Mouse (Mus musculus): ENCODE measurements around the gene Zfp280d. TPM values are rescaled to one million over a fixed set of nuclear protein-coding genes. Genes with fewer than 3 reads are reported as not detected.

Zfp280d gene
- polyA plus RNA-seq, 1 experiment from 2014 or later = 11.6 TPM

DNA sequence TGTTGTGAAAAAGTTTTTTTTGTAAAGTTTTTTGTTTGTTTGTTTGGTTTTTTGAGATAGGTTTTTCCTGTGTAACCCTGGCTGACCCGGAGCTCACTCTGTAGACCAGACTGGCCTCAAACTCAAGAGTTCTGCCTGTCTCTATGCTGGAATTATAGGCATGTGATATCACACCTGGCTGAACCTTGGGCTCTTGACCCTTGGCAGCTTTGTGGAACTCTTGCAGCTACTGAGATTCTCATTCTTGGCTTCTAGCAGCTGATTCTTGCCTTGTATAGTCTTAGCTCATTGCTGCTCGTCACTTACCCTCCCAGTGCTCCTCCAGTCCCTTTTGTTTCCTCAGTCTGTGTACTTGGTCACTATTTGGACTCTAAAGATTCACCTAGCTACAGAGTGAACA, 13.6 kb downstream of the Zfp280d start:
- peaks cover 96% of the 10 kb centered on the region for H3K79me2 ChIP-seq (ENCODE audit: inconsistent target)
- H3K4me3 ChIP-seq (ENCODE audit: inconsistent target) = no peak overlapping the region
- no peak overlapping the region for H3K27ac ChIP-seq
- H3K36me3 ChIP-seq (ENCODE audit: inconsistent target) = no peaks in the 10 kb centered on the region
- WGBS (ENCODE audit: missing documents) = 92% methylated on average over 2 of the region's 2 CpGs

DNA sequence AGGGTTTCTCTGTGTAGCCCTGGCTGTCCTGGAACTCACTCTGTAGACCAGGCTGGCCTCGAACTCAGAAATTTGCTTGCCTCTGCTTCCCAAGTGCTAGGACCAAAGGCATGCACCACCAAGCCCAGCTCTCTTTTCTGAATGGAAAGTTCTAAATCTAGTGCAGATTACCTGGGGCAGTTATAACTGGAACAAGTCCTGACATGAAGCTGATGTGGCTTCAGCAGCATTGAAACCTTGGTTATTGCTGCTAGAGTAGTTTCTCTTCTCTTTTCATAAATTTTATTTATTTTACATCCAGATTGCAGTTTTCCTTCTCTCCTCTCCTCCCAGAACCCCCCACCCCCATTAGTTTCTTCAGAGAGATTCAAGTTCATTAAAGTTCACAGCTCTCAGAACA, 14.4 kb downstream of the Zfp280d start:
- peaks cover 96% of the 10 kb centered on the region for H3K79me2 ChIP-seq (ENCODE audit: inconsistent target)
- H3K36me3 ChIP-seq (ENCODE audit: inconsistent target) = no peaks in the 10 kb centered on the region
- no peak overlapping the region for H3K4me3 ChIP-seq (ENCODE audit: inconsistent target)
- WGBS (ENCODE audit: missing documents) = 100% methylated on average over 1 of the region's 1 CpGs
- H3K27ac ChIP-seq = no peak overlapping the region

DNA sequence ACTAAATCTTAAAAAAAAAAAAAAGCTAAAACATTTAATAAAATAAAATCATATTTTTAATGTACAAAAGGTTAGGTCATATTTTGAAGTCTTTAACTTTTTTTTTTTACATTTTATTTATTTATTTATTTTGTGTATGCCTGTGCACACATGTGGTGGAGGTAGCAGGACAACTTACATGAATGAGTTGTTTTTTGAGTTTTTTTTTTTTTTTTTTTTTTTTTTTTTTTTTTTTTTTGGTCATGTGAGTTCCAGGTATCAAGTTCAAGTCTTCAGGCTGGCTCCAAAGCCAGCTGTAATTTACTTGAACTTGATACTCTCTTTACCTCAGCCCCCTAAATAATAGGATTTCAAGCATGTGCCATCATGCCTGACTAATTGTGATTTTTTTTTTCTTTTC, 19.4 kb downstream of the Zfp280d start:
- H3K27ac ChIP-seq = no peak overlapping the region
- H3K4me3 ChIP-seq (ENCODE audit: inconsistent target) = no peak overlapping the region

GRCm38 (mm10) chr9:72309765-72310164, 35.1 kb downstream of the Zfp280d start:
- H3K79me2 ChIP-seq (ENCODE audit: inconsistent target) = no peaks in the 10 kb centered on the region
- no peak overlapping the region for H3K27ac ChIP-seq
- no peak overlapping the region for H3K4me3 ChIP-seq (ENCODE audit: inconsistent target)
- peaks cover 23% of the 10 kb centered on the region for H3K36me3 ChIP-seq (ENCODE audit: inconsistent target)
- 87% methylated on average over 2 of the region's 2 CpGs for WGBS (ENCODE audit: missing documents)

More for the DNA sequence above, 19.4 kb downstream of the Zfp280d start:
- Histone ChIP-seq H3K36me3 (ENCODE audit: inconsistent target) (no peaks in the 10 kb centered on the region), H3K79me2 (ENCODE audit: inconsistent target) (peaks cover 61% of the 10 kb centered on the region)

DNA sequence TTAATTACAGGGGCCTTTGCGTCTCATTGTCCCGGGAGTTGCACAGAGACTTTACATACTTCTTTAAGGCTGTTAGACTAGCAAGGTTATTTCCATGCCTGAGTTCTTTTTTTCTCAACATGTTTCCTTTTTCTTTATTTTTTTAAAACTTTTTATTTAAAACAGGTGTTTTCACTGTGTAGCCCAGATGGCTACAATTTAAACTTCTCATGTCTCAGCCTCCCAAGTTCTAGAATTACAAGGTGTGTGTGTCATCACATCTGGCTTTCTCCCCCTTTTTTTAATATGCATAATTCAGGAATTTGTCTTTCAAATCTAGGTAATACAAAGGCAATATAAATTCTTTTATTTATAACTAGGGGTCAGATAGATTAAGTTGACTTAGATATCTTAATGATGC, 58.6 kb downstream of the Zfp280d start:
- peaks cover 10% of the 10 kb centered on the region; the same call in 1 of the 2 replicates for H3K36me3 ChIP-seq (ENCODE audit: inconsistent target)
- H3K27ac ChIP-seq = no peak overlapping the region
- H3K79me2 ChIP-seq (ENCODE audit: inconsistent target) = no peaks in the 10 kb centered on the region
- no peak overlapping the region for H3K4me3 ChIP-seq (ENCODE audit: inconsistent target)
- WGBS (ENCODE audit: missing documents) = 97% methylated on average over 2 of the region's 2 CpGs

DNA sequence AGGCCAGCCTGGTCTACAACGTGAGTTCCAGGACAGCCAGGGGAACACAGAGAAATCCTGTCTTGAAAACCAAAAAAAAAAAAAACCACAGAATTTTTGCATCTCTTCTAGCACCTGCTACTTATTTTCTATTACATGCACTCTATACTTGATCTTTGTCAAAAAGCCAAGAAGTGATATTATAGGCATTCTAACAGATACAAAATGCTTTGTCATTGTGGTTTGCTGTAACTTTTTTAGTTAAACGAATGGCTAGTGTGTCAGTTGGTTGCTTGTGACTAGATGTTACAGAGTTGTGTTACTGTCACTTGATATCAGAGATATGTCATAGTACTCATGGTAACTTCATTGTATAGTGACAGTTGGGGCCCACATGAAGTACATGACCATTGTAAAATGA, 61.4 kb downstream of the Zfp280d start:
- Histone ChIP-seq H3K79me2 (ENCODE audit: inconsistent target) (no peaks in the 10 kb centered on the region), H3K27ac (no peak overlapping the region), H3K4me3 (ENCODE audit: inconsistent target) (no peak overlapping the region), H3K36me3 (ENCODE audit: inconsistent target) (peaks cover 5% of the 10 kb centered on the region; the same call in 1 of the 2 replicates)
- 0% methylated on average over 2 of the region's 2 CpGs for WGBS (ENCODE audit: missing documents)

- H3K79me2 ChIP-seq (ENCODE audit: inconsistent target) = no peaks in the 10 kb centered on the region
- 87% methylated on average over 2 of the region's 2 CpGs for WGBS (ENCODE audit: missing documents)
- H3K27ac ChIP-seq = no peak overlapping the region
- no peak overlapping the region for H3K4me3 ChIP-seq (ENCODE audit: inconsistent target)
- H3K36me3 ChIP-seq (ENCODE audit: inconsistent target) = no peaks in the 10 kb centered on the region
Measured at GRCm38 (mm10) chr9:72339119-72339518, 64.5 kb downstream of the Zfp280d start.

GRCm38 (mm10) chr9:72343844-72344243, 69.2 kb downstream of the Zfp280d start:
- no peaks in the 10 kb centered on the region for H3K79me2 ChIP-seq (ENCODE audit: inconsistent target)
- no peaks in the 10 kb centered on the region for H3K36me3 ChIP-seq (ENCODE audit: inconsistent target)
- H3K4me3 ChIP-seq (ENCODE audit: inconsistent target) = no peak overlapping the region
- no peak overlapping the region for H3K27ac ChIP-seq

DNA sequence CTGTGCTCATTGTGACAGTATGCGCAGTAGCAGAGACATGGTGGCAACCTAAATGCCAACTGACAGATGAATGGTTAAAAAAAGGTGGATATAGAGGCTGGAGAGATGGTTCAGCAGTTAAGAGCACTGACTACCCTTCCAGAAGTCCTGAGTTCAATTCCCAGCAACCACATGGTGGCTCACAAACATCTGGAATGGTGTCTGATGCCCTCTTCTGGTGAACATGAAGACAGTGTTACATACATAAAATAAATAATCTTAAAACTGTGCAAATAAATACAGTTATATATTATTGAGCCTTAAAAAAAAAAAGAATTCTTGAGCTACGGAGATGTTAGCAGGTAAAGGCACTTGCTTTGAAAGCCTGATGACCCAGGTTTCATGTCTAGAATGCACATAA, 97.7 kb downstream of the Zfp280d start:
- Histone ChIP-seq H3K27ac (no peak overlapping the region), H3K4me3 (ENCODE audit: inconsistent target) (no peak overlapping the region)
- WGBS (ENCODE audit: missing documents) = 95% methylated on average over 2 of the region's 2 CpGs

GRCm38 (mm10) chr9:72374074-72374473, 99.4 kb downstream of the Zfp280d start:
- WGBS (ENCODE audit: missing documents) = 84% methylated on average over 3 of the region's 3 CpGs
- Histone ChIP-seq H3K4me3 (ENCODE audit: inconsistent target) (no peak overlapping the region), H3K36me3 (ENCODE audit: inconsistent target) (no peaks in the 10 kb centered on the region), H3K27ac (no peak overlapping the region), H3K79me2 (ENCODE audit: inconsistent target) (no peaks in the 10 kb centered on the region)

More for the DNA sequence above, 97.7 kb downstream of the Zfp280d start:
- no peaks in the 10 kb centered on the region for H3K36me3 ChIP-seq (ENCODE audit: inconsistent target)
- H3K79me2 ChIP-seq (ENCODE audit: inconsistent target) = no peaks in the 10 kb centered on the region

GRCm38 (mm10) chr9:72374996-72375395, 100.3 kb downstream of the Zfp280d start:
- H3K36me3 ChIP-seq (ENCODE audit: inconsistent target) = no peaks in the 10 kb centered on the region
- no peak overlapping the region for H3K27ac ChIP-seq
- 97% methylated on average over 4 of the region's 4 CpGs for WGBS (ENCODE audit: missing documents)
- H3K79me2 ChIP-seq (ENCODE audit: inconsistent target) = no peaks in the 10 kb centered on the region
- H3K4me3 ChIP-seq (ENCODE audit: inconsistent target) = no peak overlapping the region

DNA sequence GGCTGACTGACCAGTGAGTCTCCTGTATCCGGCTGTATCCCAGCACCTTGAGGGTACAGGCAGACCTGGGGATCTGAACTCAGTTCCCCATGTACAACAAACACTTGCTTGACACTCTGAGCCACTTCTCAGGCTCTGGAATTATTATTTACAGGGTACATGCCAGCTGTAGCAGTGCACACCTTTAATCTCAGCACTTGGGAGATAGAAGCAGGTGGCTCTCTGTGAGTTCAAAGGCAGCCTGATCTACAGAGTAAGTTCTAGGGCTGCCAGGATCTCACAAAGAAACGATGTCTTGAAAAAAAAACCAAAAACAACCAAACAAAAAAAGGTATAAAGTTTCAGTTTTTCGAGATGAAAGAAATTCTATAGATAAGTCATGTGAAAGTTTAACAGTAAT, 101.0 kb downstream of the Zfp280d start:
- no peak overlapping the region for H3K4me3 ChIP-seq (ENCODE audit: inconsistent target)
- H3K79me2 ChIP-seq (ENCODE audit: inconsistent target) = no peaks in the 10 kb centered on the region
- no peak overlapping the region for H3K27ac ChIP-seq
- 98% methylated on average over 3 of the region's 3 CpGs for WGBS (ENCODE audit: missing documents)
- no peaks in the 10 kb centered on the region for H3K36me3 ChIP-seq (ENCODE audit: inconsistent target)

- Histone ChIP-seq H3K27ac (no peak overlapping the region), H3K36me3 (ENCODE audit: inconsistent target) (no peaks in the 10 kb centered on the region), H3K4me3 (ENCODE audit: inconsistent target) (no peak overlapping the region), H3K79me2 (ENCODE audit: inconsistent target) (no peaks in the 10 kb centered on the region)
- WGBS (ENCODE audit: missing documents) = 88% methylated on average over 7 of the region's 7 CpGs
Measured at GRCm38 (mm10) chr9:72385786-72386185, 111.1 kb downstream of the Zfp280d start.

- no peak overlapping the region for H3K4me3 ChIP-seq (ENCODE audit: inconsistent target)
- no peaks in the 10 kb centered on the region for H3K79me2 ChIP-seq (ENCODE audit: inconsistent target)
- 97% methylated on average over 4 of the region's 4 CpGs for WGBS (ENCODE audit: missing documents)
- H3K27ac ChIP-seq = no peak overlapping the region
- no peaks in the 10 kb centered on the region for H3K36me3 ChIP-seq (ENCODE audit: inconsistent target)
Measured at GRCm38 (mm10) chr9:72388934-72389333, 114.3 kb downstream of the Zfp280d start.

- 88% methylated on average over 13 of the region's 14 CpGs for WGBS (ENCODE audit: missing documents)
- H3K79me2 ChIP-seq (ENCODE audit: inconsistent target) = no peaks in the 10 kb centered on the region
- H3K36me3 ChIP-seq (ENCODE audit: inconsistent target) = no peaks in the 10 kb centered on the region
- no peak overlapping the region for H3K4me3 ChIP-seq (ENCODE audit: inconsistent target)
- no peak overlapping the region for H3K27ac ChIP-seq
Measured at GRCm38 (mm10) chr9:72389431-72390002, 114.9 kb downstream of the Zfp280d start.
